Mouse (Mus musculus) liver, postnatal 0 days (tissue): Measurements from ENCODE around the gene Gm44790. TPM values are rescaled to one million over a fixed set of nuclear protein-coding genes. Genes with fewer than 3 reads are reported as not detected.

ENCODE experiments used
- ATAC-seq: fragments of 200-750 bp; cut with Nextera tagmentation; 2 replicates; pipeline ENCODE4 v1.8.0; 2017; ENCODE audit warnings: mild to moderate bottlenecking, moderate library complexity
- DNase-seq: peaks from one replicate; pipeline ENCODE4 v3.0.0-alpha.2; 2016
- H3K27ac ChIP-seq: fragments of 300-500 bp; sonication (generic); 2 replicates; pipeline ENCODE4 v1.5.1; 2014; ENCODE audit warnings: antibody characterized with exemption, moderate library complexity, mild to moderate bottlenecking, low read depth
- H3K27me3 ChIP-seq: fragments of 300-500 bp; sonication (generic); 2 replicates; pipeline ENCODE4 v1.6.1; 2014; ENCODE audit warnings: low read length, control low read depth, mixed read lengths; ENCODE audit not compliant: insufficient read depth
- H3K36me3 ChIP-seq: fragments of 300-500 bp; sonication (generic); replicated peaks from 2 replicates; pipeline ENCODE4 v1.6.1; 2014; ENCODE audit warnings: mild to moderate bottlenecking, control low read depth, low read length, moderate library complexity, mixed read lengths; ENCODE audit not compliant: insufficient read depth
- H3K4me1 ChIP-seq: fragments of 300-500 bp; sonication (generic); 2 replicates; pipeline ENCODE4 v1.6.1; 2014; ENCODE audit warnings: antibody characterized with exemption, mild to moderate bottlenecking, control low read depth; ENCODE audit not compliant: insufficient read depth
- H3K4me2 ChIP-seq: fragments of 300-500 bp; sonication (generic); 2 replicates; pipeline ENCODE4 v1.6.1; 2014; ENCODE audit warnings: low read depth, mild to moderate bottlenecking, low read length, moderate library complexity, mixed read lengths
- H3K4me3 ChIP-seq: fragments of 300-500 bp; sonication (generic); 2 replicates; pipeline ENCODE4 v1.5.1; 2014; ENCODE audit warnings: low read depth, low read length
- H3K9ac ChIP-seq: fragments of 300-500 bp; sonication (generic); replicated peaks from 2 replicates; pipeline ENCODE4 v1.6.1; 2014; ENCODE audit warnings: mild to moderate bottlenecking, moderate library complexity
- H3K9me3 ChIP-seq: fragments of 300-500 bp; sonication (generic); 2 replicates; pipeline ENCODE4 v1.6.1; 2016; ENCODE audit warnings: mild to moderate bottlenecking, control low read depth, low read length, mixed read lengths
- CTCF ChIP-seq: sonication (generic); IDR thresholded peaks from 2 replicates; pipeline ENCODE4 v1.5.1; 2016; ENCODE audit warnings: antibody characterized with exemption, low read depth
- EP300 ChIP-seq: IDR thresholded peaks from 2 replicates; pipeline ENCODE4 v1.6.1; 2016; ENCODE audit warnings: antibody characterized with exemption, low read depth, mild to moderate bottlenecking
- WGBS: fragments of 180-500 bp; shearing (Covaris S2); extraction: QIAGEN DNeasy Blood & Tissue Kit; methylation state at CpG from one replicate; pipeline ENCODE4 v1.1.7; 2014; ENCODE audit not compliant: insufficient replicate concordance; 5-methylcytosine and 5-hydroxymethylcytosine counted together
- polyA plus RNA-seq: library from polyadenylated mRNA; unstranded; fragments of >200 nt; fragmentation: Nextera tagmentation; extraction: Ambion mirVana; gene quantifications from 2 replicates; pipeline ENCODE4 v1.2.1, GENCODE M21; 2015

Gm44790 gene
- polyA plus RNA-seq, 1 experiment from 2014 or later, result not detected

- peak overlapping the region; percentile 87 for H3K4me2 ChIP-seq
- ATAC-seq (no peak), DNase-seq (no peak)
- H3K27ac ChIP-seq, result peak overlapping the region; percentile 95
- peaks cover 24% of the 10 kb centered on the region for H3K4me1 ChIP-seq
- H3K27me3 ChIP-seq, result no peaks in the 10 kb centered on the region
- H3K36me3 ChIP-seq, result peaks cover 23% of the 10 kb centered on the region
- H3K9ac ChIP-seq, result peak overlapping the region; percentile 24; the same call in 1 of the 2 replicates
- no peaks in the 10 kb centered on the region for H3K9me3 ChIP-seq
- TF ChIP-seq EP300 (no peak), CTCF (no peak)
- 57% methylated on average over 9 of the region's 9 CpGs for WGBS
- H3K4me3 ChIP-seq, result peak overlapping the region; percentile 98; the same call in 1 of the 2 replicates
Measured at GRCm38 (mm10) chr6:86395021-86395420, 31.4 kb upstream of the Gm44790 start.

- H3K36me3 ChIP-seq, result peaks cover 14% of the 10 kb centered on the region
- peak overlapping the region; percentile 95 for H3K27ac ChIP-seq
- H3K9me3 ChIP-seq, result no peaks in the 10 kb centered on the region
- H3K9ac ChIP-seq, result peak overlapping the region; percentile 92
- TF ChIP-seq CTCF, result no peak
- no peak for TF ChIP-seq EP300
- ATAC-seq (no peak), DNase-seq (no peak)
- H3K4me1 ChIP-seq, result peaks cover 28% of the 10 kb centered on the region
- WGBS, result 8% methylated on average over 10 of the region's 10 CpGs
- peak overlapping the region; percentile 87 for H3K4me2 ChIP-seq
- no peaks in the 10 kb centered on the region for H3K27me3 ChIP-seq
- H3K4me3 ChIP-seq, result peak overlapping the region; percentile 98
Measured at GRCm38 (mm10) chr6:86395969-86396368, 30.5 kb upstream of the Gm44790 start.

- Histone ChIP-seq H3K27me3 (no peaks in the 10 kb centered on the region), H3K9ac (peak within 1 kb of the TSS; percentile 92), H3K4me1 (peaks cover 28% of the 10 kb centered on the region), H3K4me2 (peak within 1 kb of the TSS; percentile 87), H3K4me3 (peak within 1 kb of the TSS; percentile 98), H3K9me3 (no peaks in the 10 kb centered on the region), H3K36me3 (peaks cover 6% of the 10 kb centered on the region), H3K27ac (peak within 1 kb of the TSS; percentile 95)
- WGBS, result under 1% methylated on average over 51 of the region's 51 CpGs
- ATAC-seq (peak; percentile 88), DNase-seq (peak; percentile 90)
- TF ChIP-seq EP300, result no peak
- TF ChIP-seq CTCF, result no peak
Measured at GRCm38 (mm10) chr6:86396581-86397256, 29.7 kb upstream of the Gm44790 start, which contains the start of gene Pcyox1. Pcyox1 (minus strand) TSS chr6:86397154.

- Histone ChIP-seq H3K27me3 (no peaks in the 10 kb centered on the region), H3K4me2 (peak overlapping the region; percentile 87), H3K27ac (peak overlapping the region; percentile 95), H3K9me3 (no peaks in the 10 kb centered on the region), H3K4me1 (peaks cover 28% of the 10 kb centered on the region), H3K4me3 (peak overlapping the region; percentile 98), H3K9ac (peak overlapping the region; percentile 92), H3K36me3 (no peaks in the 10 kb centered on the region)
- ATAC-seq, result peak; percentile 4; the same call in 1 of the 2 replicates
- 2% methylated on average over 14 of the region's 14 CpGs for WGBS
- DNase-seq, result no peak
- TF ChIP-seq CTCF (no peak), EP300 (no peak)
Measured at GRCm38 (mm10) chr6:86397257-86397980, 29.0 kb upstream of the Gm44790 start.

GRCm38 (mm10) chr6:86398986-86399385 lies 27.5 kb upstream of the Gm44790 start:
- TF ChIP-seq EP300 (no peak), CTCF (no peak)
- Histone ChIP-seq H3K4me2 (no peak overlapping the region), H3K27ac (no peak overlapping the region), H3K27me3 (no peaks in the 10 kb centered on the region), H3K9me3 (no peaks in the 10 kb centered on the region), H3K9ac (no peak overlapping the region), H3K4me1 (peaks cover 28% of the 10 kb centered on the region), H3K4me3 (no peak overlapping the region), H3K36me3 (no peaks in the 10 kb centered on the region)
- ATAC-seq (no peak), DNase-seq (no peak)
- WGBS, result 80% methylated on average over 2 of the region's 2 CpGs

- Histone ChIP-seq H3K27me3 (no peaks in the 10 kb centered on the region), H3K9me3 (no peaks in the 10 kb centered on the region), H3K9ac (no peak overlapping the region), H3K4me2 (no peak overlapping the region), H3K36me3 (no peaks in the 10 kb centered on the region), H3K4me1 (peaks cover 28% of the 10 kb centered on the region), H3K4me3 (no peak overlapping the region), H3K27ac (peak overlapping the region; percentile 44)
- TF ChIP-seq EP300 (no peak), CTCF (no peak)
- DNase-seq (no peak), ATAC-seq (no peak)
- WGBS, result 52% methylated on average over 2 of the region's 2 CpGs
Measured at GRCm38 (mm10) chr6:86399995-86400394, 26.5 kb upstream of the Gm44790 start.
